Mouse (Mus musculus): ENCODE measurements around the gene Nsrp1. TPM values are rescaled to one million over a fixed set of nuclear protein-coding genes. Genes with fewer than 3 reads are reported as not detected.
"Not testable (repeated sequence)": the region's sequence is repeated elsewhere in the genome, so short reads cannot be mapped to it uniquely, and the experiment has no call there.

The Nsrp1 gene
- 102 and 123 TPM in 2 replicates for polyA plus RNA-seq (2015; fragmentation: Nextera tagmentation; extraction: Ambion mirVana)

GRCm38 (mm10) chr11:77078273-77079134 is at the start of gene Nsrp1:
Gene Nsrp1, minus strand, starts transcription at chr11:77078435.
- peak within 1 kb of the TSS; percentile 89 for H3K4me3 ChIP-seq
- WGBS: 4% methylated on average over 48 of the region's 48 CpGs
- ATAC-seq (ENCODE audit: insufficient number of reproducible peaks, insufficient read depth, low FRiP score, low TSS enrichment, low read depth): peak; percentile 95
- no peaks in the 10 kb centered on the region for H3K9me3 ChIP-seq
- H3K4me1 ChIP-seq: peaks cover 10% of the 10 kb centered on the region
- peak within 1 kb of the TSS; percentile 93 for H3K9ac ChIP-seq
- H3K36me3 ChIP-seq: peaks cover 26% of the 10 kb centered on the region
- H3K4me2 ChIP-seq: peak within 1 kb of the TSS; percentile 86
- peak within 1 kb of the TSS; percentile 87 for H3K27ac ChIP-seq
- H3K27me3 ChIP-seq: peaks cover 17% of the 10 kb centered on the region

DNA sequence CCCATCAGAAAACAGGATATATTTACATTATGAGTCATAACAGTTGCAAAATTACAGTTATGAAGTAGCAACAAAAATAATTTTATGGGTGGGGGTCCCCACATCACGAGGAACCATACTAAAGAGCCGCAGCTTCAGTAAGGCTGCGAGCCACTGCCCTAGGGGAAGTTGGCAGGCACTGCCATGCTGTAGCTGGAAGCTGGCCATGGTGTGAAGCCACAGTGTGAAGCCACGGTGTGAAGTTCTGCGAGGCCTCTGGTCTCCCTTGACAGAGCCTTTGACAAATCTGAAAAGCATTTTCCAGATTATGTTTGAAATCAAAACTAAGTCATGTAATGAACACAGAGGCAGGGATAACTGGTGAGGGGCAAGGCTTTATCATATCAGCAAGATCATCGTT is 32.9 kb upstream of the Nsrp1 start:
- 82% methylated on average over 6 of the region's 6 CpGs for WGBS
- Histone ChIP-seq H3K36me3 (no peaks in the 10 kb centered on the region), H3K4me1 (no peaks in the 10 kb centered on the region), H3K9ac (no peak overlapping the region), H3K27me3 (no peaks in the 10 kb centered on the region), H3K4me3 (no peak overlapping the region), H3K9me3 (no peaks in the 10 kb centered on the region), H3K4me2 (no peak overlapping the region), H3K27ac (no peak overlapping the region)
- ATAC-seq (ENCODE audit: insufficient number of reproducible peaks, insufficient read depth, low FRiP score, low TSS enrichment, low read depth): no peak

GRCm38 (mm10) chr11:77108442-77108841 is 30.2 kb upstream of the Nsrp1 start:
- Histone ChIP-seq H3K4me2 (no peak overlapping the region), H3K36me3 (no peaks in the 10 kb centered on the region), H3K27me3 (no peaks in the 10 kb centered on the region), H3K4me3 (no peak overlapping the region), H3K9ac (no peak overlapping the region), H3K4me1 (no peaks in the 10 kb centered on the region), H3K27ac (no peak overlapping the region), H3K9me3 (no peaks in the 10 kb centered on the region)
- ATAC-seq (ENCODE audit: insufficient number of reproducible peaks, insufficient read depth, low FRiP score, low TSS enrichment, low read depth): no peak
- 86% methylated on average over 6 of the region's 6 CpGs for WGBS

DNA sequence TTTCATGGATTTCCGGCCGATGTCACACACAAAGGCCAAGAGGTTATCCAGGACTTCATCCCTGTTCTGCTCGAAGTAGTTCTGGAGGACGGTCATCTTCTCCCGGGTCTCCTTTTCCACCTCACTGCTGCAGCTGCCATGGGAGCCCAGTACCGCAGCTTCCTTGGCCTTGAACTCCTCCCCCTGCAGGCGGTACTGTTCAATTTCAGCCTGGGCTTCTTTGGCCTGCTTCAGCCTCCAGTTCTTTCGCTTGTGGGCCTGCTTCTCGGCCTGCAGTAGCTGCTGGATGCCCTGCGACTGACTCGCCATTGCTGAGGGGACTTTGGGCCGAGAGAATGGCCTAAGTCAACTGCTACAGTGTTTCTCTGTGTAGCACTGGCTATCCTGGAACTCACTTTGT is 29.6 kb upstream of the Nsrp1 start:
- not testable (repeated sequence) for H3K27ac ChIP-seq; H3K9ac ChIP-seq; H3K4me2 ChIP-seq; H3K27me3 ChIP-seq; H3K4me1 ChIP-seq; ATAC-seq (ENCODE audit: insufficient number of reproducible peaks, insufficient read depth, low FRiP score, low TSS enrichment, low read depth); H3K36me3 ChIP-seq; H3K9me3 ChIP-seq; H3K4me3 ChIP-seq
- WGBS: 82% methylated on average over 12 of the region's 12 CpGs

- H3K9me3 ChIP-seq: no peaks in the 10 kb centered on the region
- H3K9ac ChIP-seq: no peak overlapping the region
- H3K4me2 ChIP-seq: no peak overlapping the region
- H3K4me3 ChIP-seq: no peak overlapping the region
- H3K4me1 ChIP-seq: no peaks in the 10 kb centered on the region
- no peaks in the 10 kb centered on the region for H3K36me3 ChIP-seq
- 89% methylated on average over 6 of the region's 6 CpGs for WGBS
- ATAC-seq (ENCODE audit: insufficient number of reproducible peaks, insufficient read depth, low FRiP score, low TSS enrichment, low read depth): no peak
- no peaks in the 10 kb centered on the region for H3K27me3 ChIP-seq
- H3K27ac ChIP-seq: no peak overlapping the region
Observed at GRCm38 (mm10) chr11:77106961-77107360, 28.7 kb upstream of the Nsrp1 start.

DNA sequence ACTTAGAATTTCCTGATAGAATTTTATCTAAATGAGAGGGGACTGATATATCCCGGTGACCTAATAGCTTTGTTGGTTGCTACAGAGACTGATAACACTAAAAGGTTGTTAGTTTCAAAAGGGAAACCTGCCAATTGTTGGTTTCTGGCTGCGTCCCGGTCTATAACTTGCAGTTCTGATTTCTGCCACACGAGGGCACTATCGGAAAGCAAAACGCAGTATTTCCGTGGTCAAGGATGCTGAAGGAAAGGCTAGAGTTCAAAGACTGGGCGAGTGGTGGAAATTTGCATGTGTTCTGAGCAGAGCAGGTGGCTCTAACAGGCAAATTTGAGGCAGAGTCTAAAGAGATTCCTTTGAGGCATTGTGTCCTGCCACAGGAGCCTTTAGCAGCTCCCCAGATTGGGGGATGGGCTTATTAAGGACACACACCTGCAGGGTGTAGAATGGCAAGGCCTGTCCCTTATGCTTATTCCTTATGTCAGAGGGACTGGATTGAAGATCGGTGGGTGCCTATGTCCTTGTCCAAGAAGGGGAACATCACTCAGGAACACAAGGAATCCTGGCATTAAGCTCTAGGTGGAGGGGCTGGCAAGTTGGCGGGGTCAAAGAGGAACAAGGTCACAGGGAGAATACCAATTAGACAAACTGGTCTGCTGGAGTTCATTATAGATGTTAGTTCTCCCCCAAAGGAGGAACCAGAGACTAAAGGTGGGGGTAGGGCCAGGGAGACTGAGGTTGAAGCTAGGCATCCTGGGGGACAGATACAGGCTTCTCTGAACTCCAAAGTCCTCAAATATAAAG is 22.1 kb upstream of the Nsrp1 start:
- WGBS: 12% methylated on average over 10 of the region's 10 CpGs
- Histone ChIP-seq H3K9me3 (no peaks in the 10 kb centered on the region), H3K4me1 (peaks cover 9% of the 10 kb centered on the region), H3K4me2 (no peak overlapping the region), H3K27ac (no peak overlapping the region), H3K27me3 (peaks cover 4% of the 10 kb centered on the region; the same call in 1 of the 2 replicates), H3K4me3 (no peak overlapping the region), H3K9ac (no peak overlapping the region), H3K36me3 (no peaks in the 10 kb centered on the region)
- ATAC-seq (ENCODE audit: insufficient number of reproducible peaks, insufficient read depth, low FRiP score, low TSS enrichment, low read depth): no peak; the same call in 1 of the 2 replicates

- Histone ChIP-seq H3K9ac (no peak overlapping the region), H3K9me3 (no peaks in the 10 kb centered on the region), H3K27ac (no peak overlapping the region), H3K4me3 (no peak overlapping the region), H3K4me1 (peaks cover 9% of the 10 kb centered on the region), H3K36me3 (no peaks in the 10 kb centered on the region), H3K4me2 (no peak overlapping the region), H3K27me3 (peaks cover 4% of the 10 kb centered on the region; the same call in 1 of the 2 replicates)
- ATAC-seq (ENCODE audit: insufficient number of reproducible peaks, insufficient read depth, low FRiP score, low TSS enrichment, low read depth): no peak
- 81% methylated on average over 19 of the region's 19 CpGs for WGBS
Observed at GRCm38 (mm10) chr11:77098332-77098972, 20.2 kb upstream of the Nsrp1 start.

DNA sequence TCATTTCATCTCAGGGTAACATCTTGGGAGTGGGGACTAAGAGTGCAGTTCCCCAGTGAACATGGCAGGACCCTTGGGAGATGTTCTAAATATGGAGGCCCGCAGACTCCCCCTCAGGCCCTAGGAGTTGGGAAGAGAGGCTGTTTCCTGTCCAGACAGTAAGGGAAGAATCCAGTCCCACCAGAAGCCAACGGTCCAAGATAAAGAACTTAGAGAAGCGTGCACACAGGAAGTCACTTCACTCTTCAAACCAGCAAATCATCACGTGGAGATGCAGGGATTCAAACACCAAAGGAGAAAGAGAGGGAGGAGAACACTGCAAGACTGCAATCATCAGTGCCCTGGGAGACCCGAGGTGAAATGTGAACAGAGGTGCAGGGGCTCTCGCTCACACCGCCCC is 18.8 kb upstream of the Nsrp1 start:
- no peak overlapping the region for H3K4me2 ChIP-seq
- H3K27me3 ChIP-seq: peaks cover 4% of the 10 kb centered on the region; the same call in 1 of the 2 replicates
- H3K36me3 ChIP-seq: no peaks in the 10 kb centered on the region
- no peaks in the 10 kb centered on the region for H3K9me3 ChIP-seq
- peaks cover 9% of the 10 kb centered on the region for H3K4me1 ChIP-seq
- 58% methylated on average over 7 of the region's 7 CpGs for WGBS
- no peak overlapping the region for H3K4me3 ChIP-seq
- H3K9ac ChIP-seq: no peak overlapping the region
- no peak for ATAC-seq (ENCODE audit: insufficient number of reproducible peaks, insufficient read depth, low FRiP score, low TSS enrichment, low read depth)
- H3K27ac ChIP-seq: no peak overlapping the region

DNA sequence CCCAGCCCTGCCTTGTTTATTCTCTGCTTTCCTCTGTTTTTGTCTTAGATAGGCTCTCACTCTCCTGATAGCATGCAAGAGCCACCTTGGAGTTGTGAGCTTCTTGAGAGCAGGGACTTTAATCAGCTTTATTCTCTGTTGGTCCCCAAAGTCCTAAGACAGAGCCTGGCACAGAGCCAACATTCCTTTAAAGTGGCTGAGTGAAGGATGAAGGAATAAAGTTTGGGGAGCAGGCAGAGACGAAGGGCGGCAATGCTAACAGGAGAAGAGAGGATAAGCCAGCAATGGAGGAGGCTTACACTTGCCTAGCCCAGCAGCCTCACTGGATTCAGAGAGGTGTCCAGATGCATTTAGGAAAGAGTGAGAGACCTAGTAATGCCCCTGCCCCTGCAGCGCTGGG is 18.3 kb upstream of the Nsrp1 start:
- H3K4me1 ChIP-seq: peaks cover 9% of the 10 kb centered on the region
- H3K4me2 ChIP-seq: no peak overlapping the region
- ATAC-seq (ENCODE audit: insufficient number of reproducible peaks, insufficient read depth, low FRiP score, low TSS enrichment, low read depth): no peak
- no peaks in the 10 kb centered on the region for H3K36me3 ChIP-seq
- H3K27ac ChIP-seq: no peak overlapping the region
- H3K9me3 ChIP-seq: no peaks in the 10 kb centered on the region
- 50% methylated on average over 3 of the region's 3 CpGs for WGBS
- no peak overlapping the region for H3K4me3 ChIP-seq
- H3K9ac ChIP-seq: no peak overlapping the region
- peaks cover 4% of the 10 kb centered on the region; the same call in 1 of the 2 replicates for H3K27me3 ChIP-seq

DNA sequence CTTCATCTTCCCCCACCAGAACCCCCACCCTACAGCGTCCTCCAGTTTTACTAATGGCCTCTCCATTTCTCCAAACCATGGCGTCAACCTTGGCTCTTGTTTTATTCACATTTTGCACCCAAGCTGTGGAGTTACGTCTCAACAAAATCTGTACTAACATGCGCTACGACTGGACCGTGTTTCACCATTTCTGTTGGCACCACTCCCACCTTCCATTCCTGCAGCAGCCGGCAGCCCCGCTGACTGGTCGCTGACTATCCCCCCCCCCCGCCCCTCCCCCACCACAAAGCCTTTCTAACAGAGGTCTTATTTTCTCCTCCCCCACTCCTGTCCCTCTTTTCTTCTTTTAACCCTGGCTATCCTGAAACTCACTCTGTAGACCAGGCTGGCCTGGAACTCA is 17.0 kb upstream of the Nsrp1 start:
- peaks cover 4% of the 10 kb centered on the region; the same call in 1 of the 2 replicates for H3K27me3 ChIP-seq
- WGBS: 57% methylated on average over 10 of the region's 10 CpGs
- no peaks in the 10 kb centered on the region for H3K36me3 ChIP-seq
- no peaks in the 10 kb centered on the region for H3K9me3 ChIP-seq
- no peak overlapping the region for H3K4me2 ChIP-seq
- H3K27ac ChIP-seq: no peak overlapping the region
- no peak overlapping the region for H3K4me3 ChIP-seq
- no peak overlapping the region for H3K9ac ChIP-seq
- ATAC-seq (ENCODE audit: insufficient number of reproducible peaks, insufficient read depth, low FRiP score, low TSS enrichment, low read depth): no peak
- H3K4me1 ChIP-seq: peaks cover 7% of the 10 kb centered on the region

DNA sequence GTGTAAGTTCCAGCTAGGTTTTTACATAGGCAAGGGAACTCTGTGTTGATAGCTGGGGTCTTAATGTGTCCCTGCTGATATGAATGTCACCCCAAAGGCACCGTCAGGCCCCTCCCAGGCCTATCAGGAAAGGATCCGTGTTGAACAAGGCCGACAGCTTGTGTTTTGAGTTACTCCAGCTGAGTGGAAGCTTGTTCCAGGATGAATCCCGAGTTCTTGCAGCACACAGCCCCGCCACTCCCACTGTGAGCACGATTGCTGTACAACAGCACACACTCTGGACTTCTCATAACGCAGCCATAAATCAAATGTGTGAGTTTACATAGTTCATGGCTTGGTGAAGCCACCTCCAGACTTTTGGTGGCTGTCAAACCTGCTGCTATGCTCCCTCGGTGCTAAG is 15.9 kb upstream of the Nsrp1 start:
- peaks cover 4% of the 10 kb centered on the region; the same call in 1 of the 2 replicates for H3K27me3 ChIP-seq
- ATAC-seq (ENCODE audit: insufficient number of reproducible peaks, insufficient read depth, low FRiP score, low TSS enrichment, low read depth): no peak
- H3K4me1 ChIP-seq: peaks cover 6% of the 10 kb centered on the region; the same call in 1 of the 2 replicates
- H3K9ac ChIP-seq: no peak overlapping the region
- H3K27ac ChIP-seq: no peak overlapping the region
- no peaks in the 10 kb centered on the region for H3K9me3 ChIP-seq
- WGBS: 62% methylated on average over 8 of the region's 8 CpGs
- no peaks in the 10 kb centered on the region for H3K36me3 ChIP-seq
- no peak overlapping the region for H3K4me3 ChIP-seq
- H3K4me2 ChIP-seq: no peak overlapping the region

All from embryonic facial prominence, embryonic 13.5 days (tissue).